Mouse (Mus musculus): ENCODE results near the gene Sprr2k.

- TF ChIP-seq EP300 (optimal IDR thresholded peaks at IDR 0.05) (no peak), CTCF (IDR thresholded peaks at IDR 0.05; ENCODE audit: low read depth) (no peak)
Observed at GRCm38 (mm10) chr3:92432282-92432681, at the start of gene Sprr2k.

Data from stomach, postnatal 0 days (tissue).